Mouse (Mus musculus) mouse trophoblast stem cell (cell line): ENCODE data around the gene Tbck.

Experiments
- in situ Hi-C, 2 experiments: fragments of 300-500 bp; cut with MseI, MboI; formaldehyde crosslinking; loops; 2 replicates in 1 of 2; 3 replicates in 1 of 2; pipeline ENCODE4 v1.15.1; 2025

Tbck gene

DNA sequence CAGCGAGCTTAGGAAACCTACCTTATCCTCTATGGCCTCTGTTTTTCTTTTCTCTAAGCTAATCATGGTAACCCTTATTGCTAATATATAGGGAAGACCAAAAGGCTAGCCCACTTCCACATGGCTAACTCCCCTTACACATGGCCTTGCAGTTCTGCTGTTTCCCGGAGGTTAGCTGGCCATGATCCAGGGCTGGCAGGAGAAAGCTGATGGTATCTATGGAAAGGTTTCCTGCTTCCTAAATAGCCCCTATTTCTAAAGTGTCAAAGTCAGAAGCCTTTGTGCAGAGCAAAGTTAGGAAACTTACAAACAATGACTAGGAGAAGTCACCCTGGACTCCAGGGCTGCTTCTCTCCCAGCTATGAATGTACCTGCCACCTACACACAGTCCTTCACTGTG, 184.9 kb downstream of the Tbck start:
- in situ Hi-C loops = no loop called here

DNA sequence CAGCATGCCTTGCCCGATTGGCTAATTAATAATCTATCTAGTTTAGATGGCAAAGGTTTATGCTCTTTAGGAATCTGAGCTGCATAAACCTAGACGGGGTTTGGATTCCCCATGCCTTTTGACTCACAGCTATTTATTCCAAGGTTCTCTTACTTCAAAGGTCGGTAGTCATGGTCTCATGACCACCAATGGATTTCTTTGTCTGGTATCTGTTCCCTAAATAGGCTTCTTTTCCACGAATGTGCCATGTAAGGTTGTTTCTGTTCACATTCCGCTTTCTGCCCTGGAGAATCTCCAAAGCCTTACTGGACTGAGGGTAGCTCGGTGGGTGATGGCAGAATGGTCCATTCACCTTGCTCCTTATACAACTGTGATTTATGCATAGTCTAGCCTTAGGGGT, 186.1 kb downstream of the Tbck start:
- in situ Hi-C loops = no loop called here

DNA sequence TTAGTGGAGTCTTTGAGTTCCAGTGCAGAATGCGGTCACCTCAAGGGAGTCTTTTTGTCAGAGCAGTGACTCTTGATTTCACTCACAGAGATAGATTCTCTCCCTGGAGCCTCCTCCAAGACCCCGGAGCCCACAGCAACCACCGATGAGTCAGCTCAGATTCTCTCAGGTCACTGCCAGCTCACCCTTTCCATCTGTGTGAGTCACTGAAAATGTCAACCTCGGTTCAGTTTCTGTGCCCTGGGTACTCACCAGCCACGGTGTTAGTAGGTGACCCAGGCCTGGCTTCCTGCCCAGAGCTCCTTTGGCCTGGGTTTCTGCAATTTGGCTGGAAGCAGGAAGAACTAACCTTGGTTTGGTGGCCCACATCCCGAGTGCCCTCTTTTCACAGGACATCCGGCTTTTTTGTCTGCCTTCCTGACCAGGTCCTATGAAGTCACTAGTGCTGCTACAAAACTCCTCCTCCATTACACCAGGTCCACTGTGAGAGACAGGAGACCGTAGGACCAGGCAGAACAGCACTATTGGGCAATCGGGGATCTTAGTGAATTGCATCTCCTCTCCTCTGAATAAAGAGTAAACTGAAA, 187.5 kb downstream of the Tbck start:
- in situ Hi-C loops = no loop called here

DNA sequence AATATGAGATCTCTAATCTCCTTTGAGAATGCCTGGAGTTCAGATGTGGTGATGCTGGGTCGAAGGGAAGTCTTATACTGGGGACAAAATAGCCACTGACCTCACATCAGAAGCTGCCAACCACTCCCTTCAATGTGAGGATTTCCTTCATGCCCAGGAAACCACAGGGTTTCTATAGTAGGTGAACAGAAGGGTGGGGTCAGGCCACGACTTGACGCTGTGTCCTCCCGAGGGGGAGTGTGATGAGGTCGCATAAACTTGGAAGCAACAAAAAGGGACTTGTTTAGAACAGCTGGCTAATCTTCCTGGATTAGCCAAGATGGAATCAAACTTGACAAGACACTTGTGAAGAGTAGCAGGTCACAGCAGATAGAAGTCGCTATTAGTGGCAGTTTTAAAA, 189.3 kb downstream of the Tbck start:
- in situ Hi-C loops = no loop called here

DNA sequence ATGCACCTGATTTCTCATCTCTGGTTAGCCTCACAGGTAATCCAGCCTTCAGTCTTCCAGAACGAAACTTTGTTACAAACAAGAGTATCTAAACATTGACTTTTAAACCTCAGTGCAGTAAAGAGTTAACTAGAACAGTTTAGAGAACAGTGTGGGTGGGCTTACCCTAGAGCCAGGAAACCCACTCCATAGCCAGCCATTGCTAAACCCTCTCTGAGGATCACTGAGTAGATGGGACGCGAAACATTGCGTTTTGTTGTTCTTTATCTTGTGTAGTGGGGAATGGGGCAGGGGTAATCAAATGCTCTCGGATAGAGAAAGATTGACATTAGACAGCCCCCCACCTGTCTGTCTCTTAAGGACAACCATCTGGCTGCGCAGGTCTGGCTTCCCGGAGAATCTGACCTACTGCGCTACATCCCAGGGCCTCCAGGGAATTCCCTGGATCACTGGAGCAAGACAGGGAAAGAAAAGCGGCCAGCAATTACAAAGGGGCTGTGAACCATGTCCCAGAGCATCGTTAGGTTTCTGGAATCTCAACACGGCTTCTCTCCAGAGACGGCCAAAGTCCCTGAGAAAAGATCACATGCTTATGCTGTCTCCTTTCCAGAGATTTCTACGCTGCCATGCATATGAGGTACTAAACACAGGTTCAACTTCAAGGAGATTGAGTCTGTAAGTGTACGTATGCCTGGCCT, 192.2 kb downstream of the Tbck start:
- in situ Hi-C loops = no loop called here

DNA sequence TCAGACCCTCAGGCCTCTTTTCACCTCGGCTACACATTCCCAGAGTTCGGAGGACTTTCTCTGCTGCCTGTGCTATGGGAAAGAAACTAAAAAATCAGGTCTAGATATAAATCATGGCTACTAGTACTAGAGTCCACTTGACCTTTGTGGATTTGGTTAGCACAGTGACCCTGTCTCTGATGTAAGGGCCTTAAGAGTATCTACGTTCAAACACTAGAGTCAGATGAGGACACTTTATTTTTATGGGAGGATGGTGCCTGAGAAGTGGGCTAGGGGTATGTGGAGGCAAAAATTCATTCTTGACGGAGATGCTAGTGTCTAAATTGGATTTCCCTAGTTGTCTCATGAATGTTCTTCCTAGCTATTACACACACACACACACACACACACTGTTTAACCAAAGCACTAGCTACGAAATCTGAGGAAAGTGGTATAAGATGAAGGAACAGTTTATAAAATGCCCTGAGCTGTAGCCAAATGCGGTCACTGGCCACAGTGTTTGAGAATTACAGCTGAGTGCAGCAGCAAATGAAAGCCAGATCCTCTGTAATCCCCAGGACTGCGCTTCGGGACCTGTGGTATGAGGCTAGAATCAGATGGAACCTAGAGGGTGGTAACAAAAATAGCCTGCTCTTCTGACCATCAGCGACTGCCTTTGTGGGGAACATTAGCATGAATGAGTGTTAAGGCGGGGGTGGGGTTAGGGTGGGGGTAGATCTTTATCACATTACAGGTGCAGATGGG, 193.2 kb downstream of the Tbck start:
- in situ Hi-C loops = no loop called here

DNA sequence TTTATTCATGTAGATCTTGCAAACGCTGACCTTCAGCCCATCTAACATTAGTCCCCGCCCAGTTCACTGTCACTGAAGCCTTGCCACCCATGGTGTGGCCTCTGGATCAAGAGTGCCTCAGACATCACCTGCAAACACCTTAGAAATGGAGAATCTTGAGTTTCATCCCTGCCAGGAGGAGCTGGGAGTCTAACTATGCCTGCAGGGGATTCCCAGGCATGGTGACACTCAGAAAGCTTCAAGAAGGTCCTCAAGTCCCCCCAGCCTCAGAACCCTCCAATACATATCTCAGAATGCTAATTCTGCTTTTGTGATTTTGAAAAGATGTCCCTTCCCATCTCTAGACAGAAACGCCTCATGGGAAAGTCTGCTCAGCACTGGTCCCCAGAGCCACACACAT, 196.4 kb downstream of the Tbck start:
- in situ Hi-C loops = no loop called here

DNA sequence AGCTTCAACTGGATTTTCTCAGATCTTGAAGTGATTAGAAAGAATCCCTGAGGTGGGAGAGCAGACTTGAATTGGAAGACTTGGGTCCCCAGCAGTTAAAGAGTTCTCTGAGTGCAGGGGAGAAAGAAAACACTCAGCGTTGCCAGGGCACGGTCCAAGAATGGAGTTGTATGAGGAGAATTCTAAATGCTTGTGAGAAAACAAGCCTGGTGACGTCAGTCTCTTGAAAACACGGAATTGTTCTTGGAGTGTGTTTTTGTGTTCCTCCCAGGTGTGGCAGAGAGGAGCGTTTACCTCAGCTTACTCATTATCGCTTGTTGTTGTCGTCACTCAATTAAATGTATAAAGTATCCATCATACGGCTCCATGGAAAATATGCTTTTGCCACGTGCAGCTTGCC, 196.9 kb downstream of the Tbck start:
- in situ Hi-C loops = no loop called here

DNA sequence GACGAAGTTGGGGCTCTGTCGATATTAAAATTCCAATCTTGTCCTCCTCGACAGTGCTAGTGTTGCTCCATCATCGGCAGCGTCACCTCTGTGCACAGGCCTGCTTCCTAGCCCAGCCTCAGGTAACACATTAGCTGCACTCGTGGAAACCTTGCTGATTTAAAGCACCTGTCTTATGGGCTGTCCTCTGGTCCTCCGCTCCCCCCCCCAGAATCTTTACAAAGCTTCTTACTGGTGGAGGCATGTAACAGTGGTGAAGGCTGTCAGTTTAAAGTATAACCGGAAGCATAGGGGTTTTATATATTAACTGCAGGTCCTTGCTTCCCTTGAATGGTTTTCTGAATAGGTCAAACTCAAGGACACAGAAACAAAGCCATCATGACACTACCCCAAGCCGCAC, 199.3 kb downstream of the Tbck start:
- in situ Hi-C loops = no loop called here

DNA sequence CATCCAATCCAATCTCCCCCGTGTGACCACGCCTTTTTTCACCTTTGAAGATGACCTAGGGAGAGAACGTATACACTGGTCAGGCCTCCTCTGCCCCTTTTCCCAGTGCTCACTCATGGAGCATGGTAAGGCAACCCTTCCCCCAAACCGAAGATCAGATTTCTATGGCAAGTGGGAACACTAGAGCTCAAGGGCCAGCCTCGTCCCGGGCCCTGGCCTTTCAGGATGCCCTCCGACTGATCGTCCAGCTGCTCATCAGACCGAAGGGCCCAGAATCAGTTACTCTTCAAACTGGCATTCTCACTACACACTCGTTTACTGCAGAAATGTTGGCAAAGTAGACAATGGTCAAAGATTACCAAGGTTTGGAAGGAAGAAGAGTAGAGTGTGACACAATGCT, 200.5 kb downstream of the Tbck start:
- in situ Hi-C loops = no loop called here

DNA sequence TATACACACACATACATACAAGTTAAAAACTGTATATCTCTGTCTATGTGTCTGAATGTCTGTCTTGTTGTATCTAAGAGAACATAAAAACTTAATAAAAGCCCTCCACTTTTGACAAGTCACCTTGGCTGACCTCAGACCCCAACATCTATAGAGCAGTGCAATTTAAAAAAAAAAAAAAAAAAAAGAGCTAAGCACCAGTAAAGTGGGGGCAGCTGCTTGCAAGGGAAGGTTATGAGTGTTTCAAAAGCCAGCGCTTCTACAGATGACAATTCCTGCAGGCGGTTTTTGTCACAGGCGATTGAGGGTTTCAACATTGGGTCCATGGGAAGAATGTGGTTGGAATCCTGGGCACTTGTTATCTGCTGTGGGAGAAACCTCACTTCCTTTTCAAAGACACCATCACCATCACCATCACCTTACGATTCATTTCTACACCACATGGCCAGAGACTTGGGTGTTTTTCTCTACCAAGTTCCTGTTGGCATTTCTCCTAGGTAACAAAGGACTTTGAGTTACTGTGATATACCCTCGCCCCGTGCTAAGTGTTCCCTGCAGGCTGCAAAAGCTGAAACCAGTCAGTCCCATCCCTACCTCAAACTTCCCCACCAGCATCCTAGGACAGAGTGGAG, 202.6 kb downstream of the Tbck start:
- in situ Hi-C loops = no loop called here

DNA sequence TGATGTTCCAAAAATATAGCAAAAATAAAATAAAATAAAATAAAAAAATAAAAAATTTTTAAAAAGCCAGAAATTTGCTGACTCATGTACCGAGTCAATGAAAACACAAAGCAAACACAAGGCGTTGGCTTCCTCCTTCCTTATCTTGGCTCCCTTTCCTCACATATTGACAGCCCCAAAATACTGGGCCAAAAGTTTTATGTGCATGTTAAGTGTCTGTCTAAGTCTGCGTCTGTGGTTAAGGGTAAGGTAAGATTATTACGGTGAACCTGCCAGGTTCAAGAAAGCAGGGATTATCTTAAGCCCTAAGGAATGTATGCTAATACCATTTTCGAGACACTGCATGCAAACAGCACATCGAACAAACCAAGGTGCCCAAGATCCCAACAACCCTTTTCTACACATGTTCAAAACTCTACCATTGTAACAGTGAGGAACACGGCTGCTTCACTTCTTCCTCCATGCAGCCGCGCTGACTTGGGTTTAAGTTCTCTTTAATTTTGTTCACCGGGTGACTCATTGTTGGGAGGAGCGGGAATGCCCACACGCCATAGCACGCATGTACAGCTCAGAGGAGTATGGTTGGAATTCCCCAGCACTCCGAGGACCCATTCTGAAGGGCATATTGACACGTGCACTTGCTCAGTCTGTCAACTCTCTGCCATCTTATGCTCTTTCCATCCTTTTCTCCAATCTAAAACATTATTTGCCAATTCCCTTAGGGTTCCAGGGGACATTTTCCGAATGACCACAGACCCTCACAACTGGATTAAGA, 203.3 kb downstream of the Tbck start:
- in situ Hi-C loops = no loop called here
